Mouse (Mus musculus) sigmoid colon, adult 10 weeks (tissue): ENCODE data around the gene Olfr988. TPM values are rescaled to one million over a fixed set of nuclear protein-coding genes. Genes with fewer than 3 reads are reported as not detected.

Source experiments
- polyA plus RNA-seq: library from polyadenylated mRNA; stranded (reverse); fragments of 350-450 nt; fragmentation: Illumina TruSeq; extraction: RNeasy Lipid Tissue Mini Kit (QIAGEN cat#74804); gene quantifications from one replicate; pipeline ENCODE4 v1.2.3, GENCODE M21; 2014; ENCODE audit warnings: low read depth, low replicate concordance

Olfr988 gene
- not detected for polyA plus RNA-seq

DNA sequence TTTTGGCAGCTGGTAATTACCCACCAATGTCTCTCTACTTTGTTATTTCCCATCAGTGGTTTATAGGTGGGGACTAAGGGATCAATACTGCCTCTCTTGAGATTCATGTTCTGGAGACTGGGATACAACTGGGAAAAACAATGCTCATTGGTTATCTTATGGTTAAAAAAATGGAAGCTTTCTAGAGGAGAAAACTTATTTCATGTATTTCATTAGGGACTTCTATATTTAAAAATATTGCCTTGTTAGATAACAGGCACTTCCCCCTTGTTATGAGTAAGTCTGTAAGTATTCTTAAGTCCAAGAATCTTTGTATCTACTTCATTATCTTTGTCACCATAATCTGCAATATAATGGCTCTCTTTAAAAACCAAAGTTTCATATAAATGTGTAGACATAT lies at the start of gene Olfr988:
TSS of gene Olfr988 (minus strand) at position 101 of the 400 bp plus-strand sequence.

DNA sequence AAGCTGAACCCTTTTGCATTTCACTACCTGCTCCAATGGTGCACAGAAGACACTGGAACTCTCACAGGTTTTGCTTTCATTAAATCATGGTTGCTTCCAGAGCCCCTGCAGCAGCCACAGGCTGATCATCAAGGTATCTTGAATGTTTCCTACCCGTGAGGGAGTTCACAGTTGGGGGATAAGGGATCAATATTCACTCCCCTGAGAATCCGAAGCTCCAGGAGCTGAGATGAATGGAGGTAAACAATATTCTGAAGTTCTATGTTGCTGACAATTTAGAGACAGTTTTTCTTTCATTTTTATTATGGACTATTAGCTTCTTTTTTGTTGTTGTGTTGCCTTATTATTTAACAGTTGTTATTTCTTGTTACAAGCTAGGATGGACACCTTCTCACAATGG lies 46.3 kb upstream of the Olfr988 start, which contains the start of gene Olfr992:
TSS of gene Olfr992 (minus strand) at position 101 of the 400 bp plus-strand sequence.

DNA sequence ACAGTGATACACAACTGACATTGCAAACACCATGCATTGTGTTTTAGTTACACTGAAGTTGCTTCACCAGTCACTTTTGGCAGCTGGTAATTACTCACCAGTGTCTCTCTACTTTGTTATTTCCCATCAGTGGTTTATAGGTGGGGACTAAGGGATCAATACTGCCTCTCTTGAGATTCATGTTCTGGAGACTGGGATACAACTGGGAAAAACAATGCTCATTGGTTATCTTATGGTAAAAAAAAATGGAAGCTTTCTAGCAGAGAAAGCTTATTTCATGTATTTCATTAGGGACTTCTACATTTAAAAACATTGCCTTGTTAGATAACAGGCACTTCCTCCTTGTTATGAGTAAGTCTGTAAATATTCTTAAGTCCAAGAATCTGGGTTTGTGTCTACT lies 23.8 kb downstream of the Olfr988 start, which contains the start of gene Olfr987:
TSS of gene Olfr987 (minus strand) at position 101 of the 400 bp plus-strand sequence.

Other genes with a start within 250 kb of the Olfr988 start
- gene Aplnr, start 227.0 kb downstream of the Olfr988 start, polyA plus RNA-seq = 4.4 TPM
- gene Lrrc55, start 166.0 kb downstream of the Olfr988 start, polyA plus RNA-seq = 3.7 TPM
- gene Olfr987, start 23.9 kb downstream of the Olfr988 start, polyA plus RNA-seq = not detected
- not detected for gene Olfr992, start 46.2 kb upstream of the Olfr988 start, polyA plus RNA-seq
- not detected for gene Olfr993, start 51.6 kb upstream of the Olfr988 start, polyA plus RNA-seq
- gene Olfr994, start 73.2 kb upstream of the Olfr988 start, polyA plus RNA-seq = not detected
- not detected for gene Olfr995, start 80.4 kb upstream of the Olfr988 start, polyA plus RNA-seq
- gene 4833423E24Rik, start 155.8 kb upstream of the Olfr988 start, polyA plus RNA-seq = not detected
- gene Olfr996, start 216.0 kb upstream of the Olfr988 start, polyA plus RNA-seq = not detected
- gene Olfr998, start 225.7 kb upstream of the Olfr988 start, polyA plus RNA-seq = not detected
- not detected for gene Olfr1000, start 248.7 kb upstream of the Olfr988 start, polyA plus RNA-seq